Mouse (Mus musculus): ENCODE results near the gene Inhbc. TPM values are rescaled to one million over a fixed set of nuclear protein-coding genes. Genes with fewer than 3 reads are reported as not detected.
"Not testable (repeated sequence)": the region's sequence is repeated elsewhere in the genome, so short reads cannot be mapped to it uniquely, and the experiment has no call there.

The Inhbc gene
- total and polyA plus RNA-seq, 3 experiments, result 0.20 to 0.38 TPM; not detected in 1

GRCm38 (mm10) chr10:127309167-127309566 is 61.1 kb downstream of the Inhbc start:
- Histone ChIP-seq H3K79me2 (replicated peaks; ENCODE audit: control insufficient read depth, extremely low read depth, insufficient read depth, poor library complexity, severe bottlenecking) (peaks cover 28% of the 10 kb centered on the region), H3K36me3 (replicated peaks in 1 of 2; ENCODE audit: control insufficient read depth in 1 of 2, insufficient read depth in 1 of 2, low read length in 1 of 2) (peaks cover 55 to 57% of the 10 kb centered on the region in 2 experiments), H3K4me1 (ENCODE audit: control insufficient read depth in 1 of 2, insufficient read depth in 2 of 2) (peaks cover 5 to 17% of the 10 kb centered on the region in 2 experiments)
- H3K4me2 ChIP-seq (ENCODE audit: insufficient read depth, low read depth, poor library complexity, severe bottlenecking); H3K9me3 ChIP-seq (replicated peaks; ENCODE audit: low read length); H3K4me3 ChIP-seq (replicated peaks in 1 of 3; ENCODE audit: low read depth in 2 of 3, low read length in 2 of 3, poor library complexity in 1 of 3); H3K27ac ChIP-seq (ENCODE audit: insufficient read depth, low read depth); H3K9ac ChIP-seq (ENCODE audit: insufficient read depth, low read depth); dilution Hi-C loops (cut with MboI; ENCODE audit: extremely low pct_ligation_motif_present, extremely low pct_unique_long_range_greater_than_20kb, low sequenced_read_pairs); in situ Hi-C loops (cut with MboI; ENCODE audit: low pct_ligation_motif_present, low pct_unique_long_range_greater_than_20kb, low sequenced_read_pairs); DNase-seq (ENCODE audit: extremely low read depth); H3K27me3 ChIP-seq (replicated peaks): not testable (repeated sequence)

Other genes with a start within 250 kb of the Inhbc start
- gene Os9, start 249.3 kb downstream of the Inhbc start, total RNA-seq (2012; rRNA removed), result 81.1 and 82.7 TPM in 2 replicates
- gene Os9, start 249.3 kb downstream of the Inhbc start, total RNA-seq (2014; rRNA removed), result 41.0 and 42.8 TPM in 2 replicates
- 61.9 and 78.2 TPM in 2 replicates for gene Os9, start 249.3 kb downstream of the Inhbc start, polyA plus RNA-seq (2012; ENCODE audit: insufficient read length, low read depth)
- 15.5 and 17.5 TPM in 2 replicates for gene B4galnt1, start 205.2 kb downstream of the Inhbc start, total RNA-seq (2012; rRNA removed)
- 0.74 and 0.98 TPM in 2 replicates for gene B4galnt1, start 205.2 kb downstream of the Inhbc start, total RNA-seq (2014; rRNA removed)
- gene B4galnt1, start 205.2 kb downstream of the Inhbc start, polyA plus RNA-seq (2012; ENCODE audit: insufficient read length, low read depth), result 1.9 and 2.3 TPM in 2 replicates
- 1.2 and 1.7 TPM in 2 replicates for gene Slc26a10, start 189.8 kb downstream of the Inhbc start, total RNA-seq (2012; rRNA removed)
- gene Slc26a10, start 189.8 kb downstream of the Inhbc start, total RNA-seq (2014; rRNA removed), result 0.05 TPM in 2 replicates
- 0.16 and 0.44 TPM in 2 replicates for gene Slc26a10, start 189.8 kb downstream of the Inhbc start, polyA plus RNA-seq (2012; ENCODE audit: insufficient read length, low read depth)
- 8.6 and 8.7 TPM in 2 replicates for gene Arhgef25, start 180.3 kb downstream of the Inhbc start, total RNA-seq (2012; rRNA removed)
- 3.3 and 4.0 TPM in 2 replicates for gene Arhgef25, start 180.3 kb downstream of the Inhbc start, total RNA-seq (2014; rRNA removed)
- 8.3 and 11.1 TPM in 2 replicates for gene Arhgef25, start 180.3 kb downstream of the Inhbc start, polyA plus RNA-seq (2012; ENCODE audit: insufficient read length, low read depth)
- gene Dtx3, start 174.7 kb downstream of the Inhbc start, total RNA-seq (2012; rRNA removed), result 26.9 and 27.6 TPM in 2 replicates
- 18.9 and 19.2 TPM in 2 replicates for gene Dtx3, start 174.7 kb downstream of the Inhbc start, total RNA-seq (2014; rRNA removed)
- gene Dtx3, start 174.7 kb downstream of the Inhbc start, polyA plus RNA-seq (2012; ENCODE audit: insufficient read length, low read depth), result 51.2 and 54.4 TPM in 2 replicates
- gene Pip4k2c, start 158.8 kb downstream of the Inhbc start, total RNA-seq (2012; rRNA removed), result 22.7 TPM in 2 replicates
- gene Pip4k2c, start 158.8 kb downstream of the Inhbc start, total RNA-seq (2014; rRNA removed), result 12.5 and 13.3 TPM in 2 replicates
- gene Pip4k2c, start 158.8 kb downstream of the Inhbc start, polyA plus RNA-seq (2012; ENCODE audit: insufficient read length, low read depth), result 23.3 and 24.7 TPM in 2 replicates
- gene Kif5a, start 107.1 kb downstream of the Inhbc start, total RNA-seq (2012; rRNA removed), result 1.3 and 2.1 TPM in 2 replicates
- gene Kif5a, start 107.1 kb downstream of the Inhbc start, total RNA-seq (2014; rRNA removed), result not detected in 2 replicates
- 0.14 and 0.46 TPM in 2 replicates for gene Kif5a, start 107.1 kb downstream of the Inhbc start, polyA plus RNA-seq (2012; ENCODE audit: insufficient read length, low read depth)
- 88.5 and 91.9 TPM in 2 replicates for gene Dctn2, start 104.1 kb downstream of the Inhbc start, total RNA-seq (2012; rRNA removed)
- 66.3 and 67.3 TPM in 2 replicates for gene Dctn2, start 104.1 kb downstream of the Inhbc start, total RNA-seq (2014; rRNA removed)
- gene Dctn2, start 104.1 kb downstream of the Inhbc start, polyA plus RNA-seq (2012; ENCODE audit: insufficient read length, low read depth), result 79.1 and 94.1 TPM in 2 replicates
- gene Mbd6, start 81.4 kb downstream of the Inhbc start, total RNA-seq (2012; rRNA removed), result 2.7 and 3.3 TPM in 2 replicates
- gene Mbd6, start 81.4 kb downstream of the Inhbc start, total RNA-seq (2014; rRNA removed), result 0.51 and 0.74 TPM in 2 replicates
- 16.5 and 17.7 TPM in 2 replicates for gene Mbd6, start 81.4 kb downstream of the Inhbc start, polyA plus RNA-seq (2012; ENCODE audit: insufficient read length, low read depth)
- gene Mars, start 58.6 kb downstream of the Inhbc start, total RNA-seq (2012; rRNA removed), result 224 and 234 TPM in 2 replicates
- gene Mars, start 58.6 kb downstream of the Inhbc start, total RNA-seq (2014; rRNA removed), result 110 and 143 TPM in 2 replicates
- 161 and 177 TPM in 2 replicates for gene Mars, start 58.6 kb downstream of the Inhbc start, polyA plus RNA-seq (2012; ENCODE audit: insufficient read length, low read depth)
- 32.5 and 33.7 TPM in 2 replicates for gene Arhgap9, start 48.5 kb downstream of the Inhbc start, total RNA-seq (2012; rRNA removed)
- 32.4 and 34.0 TPM in 2 replicates for gene Arhgap9, start 48.5 kb downstream of the Inhbc start, total RNA-seq (2014; rRNA removed)
- 42.4 and 44.7 TPM in 2 replicates for gene Arhgap9, start 48.5 kb downstream of the Inhbc start, polyA plus RNA-seq (2012; ENCODE audit: insufficient read length, low read depth)
- gene Gli1, start 28.5 kb downstream of the Inhbc start, total RNA-seq (2012; rRNA removed), result 0.13 and 0.42 TPM in 2 replicates
- gene Gli1, start 28.5 kb downstream of the Inhbc start, total RNA-seq (2014; rRNA removed), result not detected in 2 replicates
- gene Gli1, start 28.5 kb downstream of the Inhbc start, polyA plus RNA-seq (2012; ENCODE audit: insufficient read length, low read depth), result 0.10 and 0.14 TPM in 2 replicates
- gene Inhbe, start 16.0 kb downstream of the Inhbc start, total RNA-seq (2012; rRNA removed), result 1.3 and 2.6 TPM in 2 replicates
- gene Inhbe, start 16.0 kb downstream of the Inhbc start, total RNA-seq (2014; rRNA removed), result 0.85 and 0.89 TPM in 2 replicates
- gene Inhbe, start 16.0 kb downstream of the Inhbc start, polyA plus RNA-seq (2012; ENCODE audit: insufficient read length, low read depth), result 0.65 and 0.83 TPM in 2 replicates
- gene R3hdm2, start 9.9 kb upstream of the Inhbc start, total RNA-seq (2012; rRNA removed), result 7.3 and 8.7 TPM in 2 replicates
- 4.2 and 7.0 TPM in 2 replicates for gene R3hdm2, start 9.9 kb upstream of the Inhbc start, total RNA-seq (2014; rRNA removed)
- 23.6 and 29.2 TPM in 2 replicates for gene R3hdm2, start 9.9 kb upstream of the Inhbc start, polyA plus RNA-seq (2012; ENCODE audit: insufficient read length, low read depth)
- 0.08 and 0.42 TPM in 2 replicates for gene Stac3, start 131.3 kb upstream of the Inhbc start, total RNA-seq (2012; rRNA removed)
- 0.50 TPM in 1 of 2 replicates, not detected in the other for gene Stac3, start 131.3 kb upstream of the Inhbc start, total RNA-seq (2014; rRNA removed)
- 0.79 and 0.93 TPM in 2 replicates for gene Stac3, start 131.3 kb upstream of the Inhbc start, polyA plus RNA-seq (2012; ENCODE audit: insufficient read length, low read depth)
- 0.47 and 0.80 TPM in 2 replicates for gene Ndufa4l2, start 144.5 kb upstream of the Inhbc start, total RNA-seq (2012; rRNA removed)
- gene Ndufa4l2, start 144.5 kb upstream of the Inhbc start, total RNA-seq (2014; rRNA removed), result not detected in 2 replicates
- not detected in 2 replicates for gene Ndufa4l2, start 144.5 kb upstream of the Inhbc start, polyA plus RNA-seq (2012; ENCODE audit: insufficient read length, low read depth)
- gene Shmt2, start 152.0 kb upstream of the Inhbc start, total RNA-seq (2012; rRNA removed), result 252 and 317 TPM in 2 replicates
- gene Shmt2, start 152.0 kb upstream of the Inhbc start, total RNA-seq (2014; rRNA removed), result 267 and 273 TPM in 2 replicates
- gene Shmt2, start 152.0 kb upstream of the Inhbc start, polyA plus RNA-seq (2012; ENCODE audit: insufficient read length, low read depth), result 315 and 353 TPM in 2 replicates
- gene Nxph4, start 164.1 kb upstream of the Inhbc start, total RNA-seq (2012; rRNA removed), result 0.13 TPM in 1 of 2 replicates, not detected in the other
- gene Nxph4, start 164.1 kb upstream of the Inhbc start, total RNA-seq (2014; rRNA removed), result not detected in 2 replicates
- 0.14 and 0.15 TPM in 2 replicates for gene Nxph4, start 164.1 kb upstream of the Inhbc start, polyA plus RNA-seq (2012; ENCODE audit: insufficient read length, low read depth)